Mouse (Mus musculus): Measurements from ENCODE around the gene Pip5k1b. TPM values are rescaled to one million over a fixed set of nuclear protein-coding genes. Genes with fewer than 3 reads are reported as not detected.

Gene Pip5k1b
- polyA plus RNA-seq (2012), result 6.4 and 8.2 TPM in 2 replicates

GRCm38 (mm10) chr19:24555466-24555903, at the start of gene Pip5k1b:
Pip5k1b (minus strand) TSS chr19:24555872.

GRCm38 (mm10) chr19:24476929-24477882, 78.5 kb downstream of the Pip5k1b start, which contains the start of gene Fam122a:
Fam122a (minus strand) TSS chr19:24477356.

GRCm38 (mm10) chr19:24280601-24281228, 275.0 kb downstream of the Pip5k1b start, which contains the start of gene Fxn:
Fxn (minus strand) TSS chr19:24280605.

Other genes with a start within 250 kb of the Pip5k1b start
- 23.7 and 28.7 TPM in 2 replicates for gene Fam122a, start 78.5 kb downstream of the Pip5k1b start, polyA plus RNA-seq (2012)
- not detected in 2 replicates for gene Tmem252, start 118.1 kb upstream of the Pip5k1b start, polyA plus RNA-seq (2012)

All from megakaryocyte-erythroid progenitor cell, adult 5 weeks (primary cell).